Mouse (Mus musculus): ENCODE data around the gene Slc34a3. TPM values are rescaled to one million over a fixed set of nuclear protein-coding genes. Genes with fewer than 3 reads are reported as not detected.

Gene Slc34a3
- polyA plus RNA-seq, 1 experiment = not detected

DNA sequence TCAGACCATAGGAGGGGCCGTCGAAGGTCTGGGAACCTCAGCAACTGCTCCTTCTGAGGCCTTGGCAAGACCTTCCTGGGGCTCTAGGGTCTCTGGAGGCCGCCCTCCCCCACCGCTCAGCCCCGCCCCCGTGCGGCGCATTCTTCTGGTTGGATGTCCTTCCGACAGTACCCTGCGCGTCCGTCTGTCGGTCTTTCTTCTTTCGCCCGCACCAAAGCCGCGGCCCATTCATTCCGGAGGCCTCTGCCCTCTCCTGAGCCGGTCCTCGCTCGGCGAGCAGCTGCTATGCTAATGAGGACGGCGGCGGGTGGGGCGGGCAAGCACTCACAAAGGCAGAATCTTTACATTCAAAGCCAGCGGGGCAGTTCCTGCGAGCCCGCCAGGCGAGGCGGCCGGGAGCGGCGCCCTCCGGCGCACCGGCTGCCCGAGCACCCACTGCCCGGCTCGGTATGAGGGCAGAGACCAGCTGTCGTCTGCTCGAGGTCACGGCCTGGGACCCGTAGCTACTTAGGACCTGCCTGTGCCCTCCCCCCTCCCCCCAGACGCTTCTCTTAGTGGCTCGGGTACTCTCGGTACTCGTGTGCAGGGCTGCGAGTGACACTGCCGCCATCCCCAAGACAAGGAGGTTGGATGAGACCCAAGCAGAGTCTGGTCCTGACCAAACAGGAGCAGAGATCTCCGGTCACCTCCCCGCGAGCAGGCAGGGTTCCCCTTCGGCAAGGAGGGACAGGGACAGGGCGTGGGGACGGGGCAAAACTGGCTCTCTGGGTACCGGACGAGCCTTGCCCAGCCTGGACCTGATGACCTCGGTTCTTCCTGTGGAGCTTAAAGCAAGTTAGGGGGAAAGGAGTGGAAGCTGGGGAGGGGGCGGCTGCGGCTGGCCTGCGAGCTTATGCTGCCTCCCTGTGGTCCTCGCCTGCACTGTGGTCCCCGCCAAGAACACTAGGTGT is 48.3 kb downstream of the Slc34a3 start:
- peak; percentile 95 for DNase-seq (ENCODE audit: low read depth)
- TF ChIP-seq POLR2A (IDR thresholded peaks at IDR 0.05; ENCODE audit: borderline replicate concordance, extremely low read depth, insufficient read depth, insufficient read length, poor library complexity, severe bottlenecking) (peak; percentile 94), CTCF (IDR thresholded peaks at IDR 0.05; ENCODE audit: borderline replicate concordance, extremely low read depth, insufficient read depth, insufficient read length) (peak; percentile 87)

DNA sequence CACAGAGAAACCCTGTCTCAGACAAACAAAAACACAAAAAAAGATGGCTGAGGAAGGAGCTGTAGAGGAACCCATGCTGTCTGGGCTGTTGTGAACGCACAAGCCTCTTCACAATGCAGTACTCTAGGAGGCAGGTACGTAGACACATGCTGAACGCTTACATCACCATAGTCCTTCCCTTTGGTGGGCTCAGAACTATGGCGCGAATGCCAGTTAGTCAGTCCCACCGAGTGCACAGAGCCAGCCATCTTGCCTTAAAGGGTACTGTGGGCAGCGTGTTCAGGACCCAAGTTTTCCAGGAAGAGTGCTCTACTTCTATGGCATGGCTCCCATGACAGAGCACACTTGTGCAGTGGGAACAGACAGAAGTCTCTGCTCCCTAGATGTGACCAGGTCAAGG is 49.7 kb downstream of the Slc34a3 start:
- no peak for DNase-seq (ENCODE audit: low read depth)
- TF ChIP-seq CTCF (IDR thresholded peaks at IDR 0.05; ENCODE audit: borderline replicate concordance, extremely low read depth, insufficient read depth, insufficient read length) (no peak), POLR2A (IDR thresholded peaks at IDR 0.05; ENCODE audit: borderline replicate concordance, extremely low read depth, insufficient read depth, insufficient read length, poor library complexity, severe bottlenecking) (no peak)

DNA sequence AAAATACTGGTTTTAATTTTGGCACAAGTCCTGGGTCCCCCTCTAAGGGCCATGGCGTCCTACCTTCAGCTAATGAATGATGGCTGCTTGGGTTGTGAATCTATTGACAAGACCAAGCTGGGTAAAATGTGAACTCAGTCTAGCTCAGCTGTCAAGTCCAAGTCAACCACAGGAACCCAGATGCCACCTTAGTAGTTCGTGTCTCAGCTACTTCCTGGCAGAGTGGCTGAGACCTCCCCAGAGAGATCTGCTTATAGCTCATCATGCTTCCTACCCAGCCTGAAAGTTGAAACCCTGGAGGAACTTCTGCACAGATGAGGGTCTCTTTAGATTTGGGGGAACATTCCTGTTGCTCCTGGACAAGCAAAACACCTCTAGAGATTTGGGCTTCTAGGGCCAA is 50.8 kb downstream of the Slc34a3 start:
- no peak for TF ChIP-seq CTCF (IDR thresholded peaks at IDR 0.05; ENCODE audit: borderline replicate concordance, extremely low read depth, insufficient read depth, insufficient read length)
- TF ChIP-seq POLR2A (IDR thresholded peaks at IDR 0.05; ENCODE audit: borderline replicate concordance, extremely low read depth, insufficient read depth, insufficient read length, poor library complexity, severe bottlenecking) = no peak
- DNase-seq (ENCODE audit: low read depth) = peak; percentile 13

DNA sequence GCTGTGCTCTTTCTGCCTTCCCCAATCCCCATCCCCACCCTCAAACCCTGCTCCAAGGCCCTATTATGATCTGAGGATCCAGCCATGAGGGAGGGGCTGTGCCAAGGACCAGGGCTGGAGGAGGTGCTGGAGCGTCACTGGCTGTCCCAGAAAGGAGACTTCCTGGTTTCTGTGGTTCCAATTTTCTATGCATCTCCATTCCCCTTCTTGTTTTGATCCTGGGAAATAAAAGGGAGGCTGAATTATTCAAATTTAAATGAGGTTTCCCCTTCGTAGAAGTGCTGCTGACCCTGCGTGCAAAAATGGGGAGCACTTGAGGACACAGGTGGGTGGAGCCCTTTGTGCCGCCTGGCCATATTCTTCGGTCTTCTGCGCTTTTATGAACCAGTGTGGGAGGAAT is 51.5 kb downstream of the Slc34a3 start:
- TF ChIP-seq POLR2A (IDR thresholded peaks at IDR 0.05; ENCODE audit: borderline replicate concordance, extremely low read depth, insufficient read depth, insufficient read length, poor library complexity, severe bottlenecking) (peak; percentile 21; the same call in 1 of the 2 replicates), CTCF (IDR thresholded peaks at IDR 0.05; ENCODE audit: borderline replicate concordance, extremely low read depth, insufficient read depth, insufficient read length) (no peak)
- DNase-seq (ENCODE audit: low read depth) = peak; percentile 93

DNA sequence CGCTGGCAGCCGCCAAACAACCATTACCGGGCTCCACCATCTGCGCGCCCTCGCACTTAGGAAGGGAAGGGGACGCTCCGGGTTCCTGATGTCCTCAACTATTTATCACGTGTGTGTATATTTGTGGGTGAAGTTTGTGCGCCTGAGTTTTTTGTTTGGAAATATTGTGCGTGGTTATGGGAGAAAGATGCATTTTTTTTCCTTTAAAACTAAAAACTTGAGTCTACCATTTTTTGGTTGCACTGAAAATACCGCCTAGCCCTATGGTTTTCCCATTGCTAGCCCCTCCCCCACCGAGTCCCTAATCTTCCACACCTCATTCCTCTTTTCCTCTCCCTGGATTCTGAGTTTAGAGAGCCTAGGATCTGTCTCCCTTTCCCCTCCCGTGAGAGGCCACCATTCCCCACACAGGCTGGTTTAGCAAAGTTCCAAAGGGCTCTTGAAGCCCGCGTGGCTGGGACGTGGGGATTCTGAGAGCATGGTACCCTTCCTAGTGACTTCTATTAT is 52.2 kb downstream of the Slc34a3 start:
- peak; percentile 43 for DNase-seq (ENCODE audit: low read depth)

DNA sequence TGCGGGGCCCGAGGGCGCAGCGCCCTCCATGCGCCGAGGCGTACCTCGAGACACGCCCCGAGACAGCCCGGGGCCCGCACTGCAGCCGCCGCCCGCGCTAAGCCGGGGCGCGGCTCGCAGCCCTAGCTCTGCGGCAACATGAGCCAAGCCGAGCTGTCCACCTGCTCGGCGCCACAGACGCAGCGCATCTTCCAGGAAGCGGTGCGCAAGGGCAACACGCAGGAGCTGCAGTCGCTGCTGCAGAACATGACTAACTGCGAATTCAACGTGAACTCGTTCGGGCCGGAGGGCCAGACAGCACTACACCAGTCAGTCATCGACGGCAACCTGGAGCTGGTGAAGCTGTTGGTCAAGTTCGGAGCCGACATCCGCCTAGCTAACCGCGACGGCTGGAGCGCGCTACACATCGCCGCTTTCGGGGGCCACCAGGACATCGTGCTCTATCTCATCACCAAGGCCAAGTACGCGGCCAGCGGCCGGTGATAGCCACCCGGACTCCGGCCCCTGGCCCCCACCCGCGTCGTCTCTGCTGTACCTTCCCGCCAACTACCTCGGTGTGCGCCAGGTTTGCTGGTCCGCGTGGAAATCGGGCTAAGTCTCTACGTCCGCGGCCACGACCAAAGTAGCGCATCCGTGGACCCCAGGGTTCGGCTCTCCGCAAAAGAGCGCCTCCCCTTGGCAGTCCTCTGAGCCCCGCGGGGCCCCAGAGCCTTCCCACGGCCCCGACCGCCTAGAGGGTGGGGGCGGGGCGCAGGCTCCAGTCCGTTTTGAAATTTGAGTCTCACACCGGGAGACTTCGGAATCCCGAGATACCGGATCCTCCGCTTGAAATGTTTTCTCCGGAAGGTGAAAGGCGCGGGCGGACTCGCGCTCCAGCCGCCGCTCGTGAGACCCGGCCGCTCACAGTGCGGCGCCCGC is 52.9 kb downstream of the Slc34a3 start:
- no peak for TF ChIP-seq CTCF (IDR thresholded peaks at IDR 0.05; ENCODE audit: borderline replicate concordance, extremely low read depth, insufficient read depth, insufficient read length)
- TF ChIP-seq POLR2A (IDR thresholded peaks at IDR 0.05; ENCODE audit: borderline replicate concordance, extremely low read depth, insufficient read depth, insufficient read length, poor library complexity, severe bottlenecking) = no peak

More for the DNA sequence above, 52.2 kb downstream of the Slc34a3 start:
- TF ChIP-seq CTCF (IDR thresholded peaks at IDR 0.05; ENCODE audit: borderline replicate concordance, extremely low read depth, insufficient read depth, insufficient read length) (no peak), POLR2A (IDR thresholded peaks at IDR 0.05; ENCODE audit: borderline replicate concordance, extremely low read depth, insufficient read depth, insufficient read length, poor library complexity, severe bottlenecking) (0 out of 2 replicates have a peak, but pooled peaks have one; percentile 10)

DNA sequence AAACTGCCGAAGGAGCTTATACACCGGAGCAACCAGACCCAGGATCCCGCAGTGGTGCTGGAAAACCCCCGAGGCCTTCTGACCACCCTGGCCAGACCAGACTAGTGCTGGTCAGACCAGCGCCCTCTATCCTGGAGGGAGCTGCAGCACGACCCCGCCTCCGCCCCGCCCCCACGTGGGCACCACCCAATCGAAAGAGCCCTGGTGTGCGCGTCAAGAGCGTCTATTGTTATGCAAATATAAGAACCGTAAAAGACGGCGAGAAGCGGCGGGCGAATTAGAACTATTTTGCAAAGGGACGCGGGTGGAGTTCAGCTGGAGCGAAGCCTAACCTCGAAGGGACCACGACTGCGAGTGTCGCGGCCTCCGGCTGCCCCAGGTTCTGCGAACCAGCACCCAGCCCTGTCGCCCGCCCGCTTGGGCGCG is 53.7 kb downstream of the Slc34a3 start, which contains the start of gene Nrarp:
Gene Nrarp, plus strand, starts transcription at position 281 of the 426 bp plus-strand sequence.
- DNase-seq (ENCODE audit: low read depth) = peak; percentile 98
- TF ChIP-seq POLR2A (IDR thresholded peaks at IDR 0.05; ENCODE audit: borderline replicate concordance, extremely low read depth, insufficient read depth, insufficient read length, poor library complexity, severe bottlenecking) = peak; percentile 40; the same call in 1 of the 2 replicates
- peak; percentile 38; the same call in 1 of the 2 replicates for TF ChIP-seq CTCF (IDR thresholded peaks at IDR 0.05; ENCODE audit: borderline replicate concordance, extremely low read depth, insufficient read depth, insufficient read length)

More for the DNA sequence above, 52.9 kb downstream of the Slc34a3 start:
- DNase-seq (ENCODE audit: low read depth) = peak; percentile 80

DNA sequence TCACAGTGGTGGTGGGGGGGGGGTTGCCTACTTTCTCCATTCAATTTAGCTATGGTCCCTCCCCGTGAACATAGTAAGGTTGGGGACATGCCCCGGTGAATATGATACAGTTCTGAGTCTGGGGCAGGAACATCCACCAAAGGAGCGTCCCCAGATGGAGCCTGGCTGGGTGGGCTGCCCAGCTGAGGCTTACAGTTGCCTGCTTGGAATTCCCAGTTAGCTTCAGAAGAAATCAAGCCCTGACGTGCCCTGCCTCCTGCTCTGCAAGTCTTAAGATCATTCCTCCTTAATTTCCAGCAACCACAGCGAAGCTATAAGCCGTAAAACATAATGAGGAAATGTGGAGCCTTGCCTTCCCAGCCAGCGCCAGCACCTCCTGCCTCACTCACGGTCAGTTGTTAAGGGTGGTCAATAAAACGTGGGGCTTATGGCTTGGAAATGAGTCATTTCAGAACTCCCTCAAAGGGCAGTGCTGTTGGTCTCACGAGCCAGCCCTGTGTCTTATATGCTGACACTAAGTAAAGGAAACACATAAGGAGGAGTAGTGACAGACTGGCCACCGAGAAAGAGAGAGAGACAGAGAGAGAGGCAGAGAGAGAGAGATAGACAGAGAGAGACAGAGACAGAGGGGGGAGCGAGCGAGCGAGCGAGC is 54.5 kb downstream of the Slc34a3 start:
- TF ChIP-seq CTCF (IDR thresholded peaks at IDR 0.05; ENCODE audit: borderline replicate concordance, extremely low read depth, insufficient read depth, insufficient read length) (no peak), POLR2A (IDR thresholded peaks at IDR 0.05; ENCODE audit: borderline replicate concordance, extremely low read depth, insufficient read depth, insufficient read length, poor library complexity, severe bottlenecking) (no peak)
- DNase-seq (ENCODE audit: low read depth) = peak; percentile 27

Other genes starting within 250 kb of the Slc34a3 start
- gene Nsmf, start 180.0 kb downstream of the Slc34a3 start, polyA plus RNA-seq (2012; rRNA removed) = 194 and 297 TPM in 2 replicates
- gene Entpd8, start 154.1 kb downstream of the Slc34a3 start, polyA plus RNA-seq (2012; rRNA removed) = 0.11 and 0.18 TPM in 2 replicates
- gene Noxa1, start 139.2 kb downstream of the Slc34a3 start, polyA plus RNA-seq (2012; rRNA removed) = 0.04 TPM in 2 replicates
- gene Nrarp, start 53.6 kb downstream of the Slc34a3 start, polyA plus RNA-seq (2012; rRNA removed) = 50.0 and 58.5 TPM in 2 replicates
- 1.9 and 2.0 TPM in 2 replicates for gene Tor4a, start 37.5 kb downstream of the Slc34a3 start, polyA plus RNA-seq (2012; rRNA removed)
- 78.9 and 91.3 TPM in 2 replicates for gene Nelfb, start 22.9 kb downstream of the Slc34a3 start, polyA plus RNA-seq (2012; rRNA removed)
- gene Stpg3, start 19.7 kb downstream of the Slc34a3 start, polyA plus RNA-seq (2012; rRNA removed) = not detected in 2 replicates
- 0.10 and 0.14 TPM in 2 replicates for gene Fam166a, start 15.6 kb downstream of the Slc34a3 start, polyA plus RNA-seq (2012; rRNA removed)
- 449 and 524 TPM in 2 replicates for gene Tubb4b, start 9.7 kb downstream of the Slc34a3 start, polyA plus RNA-seq (2012; rRNA removed)
- gene Rnf224, start 2.4 kb upstream of the Slc34a3 start, polyA plus RNA-seq (2012; rRNA removed) = not detected in 2 replicates
- gene Rnf208, start 7.9 kb upstream of the Slc34a3 start, polyA plus RNA-seq (2012; rRNA removed) = 127 and 148 TPM in 2 replicates
- 0.10 and 0.67 TPM in 2 replicates for gene Cysrt1, start 8.1 kb upstream of the Slc34a3 start, polyA plus RNA-seq (2012; rRNA removed)
- gene AL732309.1, start 12.5 kb upstream of the Slc34a3 start, polyA plus RNA-seq (2012; rRNA removed) = 19.1 and 22.6 TPM in 2 replicates
- gene Tmem203, start 21.1 kb upstream of the Slc34a3 start, polyA plus RNA-seq (2012; rRNA removed) = 26.4 and 32.2 TPM in 2 replicates
- 7.7 and 13.0 TPM in 2 replicates for gene Tprn, start 28.3 kb upstream of the Slc34a3 start, polyA plus RNA-seq (2012; rRNA removed)
- gene Ssna1, start 38.1 kb upstream of the Slc34a3 start, polyA plus RNA-seq (2012; rRNA removed) = 105 and 160 TPM in 2 replicates
- 131 and 149 TPM in 2 replicates for gene Anapc2, start 38.1 kb upstream of the Slc34a3 start, polyA plus RNA-seq (2012; rRNA removed)
- gene Tmem210, start 53.8 kb upstream of the Slc34a3 start, polyA plus RNA-seq (2012; rRNA removed) = not detected in 2 replicates
- gene Lrrc26, start 55.6 kb upstream of the Slc34a3 start, polyA plus RNA-seq (2012; rRNA removed) = 0.07 TPM in 1 of 2 replicates, not detected in the other
- 24.4 and 47.2 TPM in 2 replicates for gene Grin1, start 84.8 kb upstream of the Slc34a3 start, polyA plus RNA-seq (2012; rRNA removed)
- gene Man1b1, start 98.0 kb upstream of the Slc34a3 start, polyA plus RNA-seq (2012; rRNA removed) = 22.5 and 37.0 TPM in 2 replicates
- 35.3 and 57.1 TPM in 2 replicates for gene Dpp7, start 122.0 kb upstream of the Slc34a3 start, polyA plus RNA-seq (2012; rRNA removed)
- 2.4 TPM in 2 replicates for gene Uap1l1, start 131.3 kb upstream of the Slc34a3 start, polyA plus RNA-seq (2012; rRNA removed)
- gene Sapcd2, start 138.0 kb upstream of the Slc34a3 start, polyA plus RNA-seq (2012; rRNA removed) = 20.1 and 48.8 TPM in 2 replicates
- gene Entpd2, start 161.5 kb upstream of the Slc34a3 start, polyA plus RNA-seq (2012; rRNA removed) = 2.2 and 2.3 TPM in 2 replicates
- 621 and 644 TPM in 2 replicates for gene Npdc1, start 165.0 kb upstream of the Slc34a3 start, polyA plus RNA-seq (2012; rRNA removed)
- 0.42 and 0.57 TPM in 2 replicates for gene Fut7, start 188.9 kb upstream of the Slc34a3 start, polyA plus RNA-seq (2012; rRNA removed)
- gene Abca2, start 194.3 kb upstream of the Slc34a3 start, polyA plus RNA-seq (2012; rRNA removed) = 29.8 and 60.6 TPM in 2 replicates
- gene Clic3, start 222.5 kb upstream of the Slc34a3 start, polyA plus RNA-seq (2012; rRNA removed) = 1.1 and 1.9 TPM in 2 replicates
- gene Paxx, start 226.7 kb upstream of the Slc34a3 start, polyA plus RNA-seq (2012; rRNA removed) = 109 and 142 TPM in 2 replicates
- gene Ptgds, start 235.7 kb upstream of the Slc34a3 start, polyA plus RNA-seq (2012; rRNA removed) = 60.4 and 73.5 TPM in 2 replicates